Mouse (Mus musculus) thymus, postnatal 25 days (tissue): Measurements from ENCODE around the gene Usp33.

ENCODE experiments used
- DNase-seq: peaks from one replicate; pipeline ENCODE4 v3.0.0; 2022

Gene Usp33

GRCm38 (mm10) chr3:152342961-152343517 is 3.2 kb upstream of the Usp33 start:
- no peak for DNase-seq

- peak; percentile 35 for DNase-seq
These were observed 409 bp downstream of the Usp33 start for GRCm38 (mm10) chr3:152346633-152347141.

- no peak for DNase-seq
These were observed 949 bp downstream of the Usp33 start for GRCm38 (mm10) chr3:152347227-152347626.

GRCm38 (mm10) chr3:152348011-152348830 is 1.9 kb downstream of the Usp33 start:
- DNase-seq = no peak

GRCm38 (mm10) chr3:152350431-152350830 is 4.2 kb downstream of the Usp33 start:
- DNase-seq = no peak

GRCm38 (mm10) chr3:152350966-152351365 is 4.7 kb downstream of the Usp33 start:
- no peak for DNase-seq

GRCm38 (mm10) chr3:152352289-152352688 is 6.0 kb downstream of the Usp33 start:
- DNase-seq = no peak

- no peak for DNase-seq
These were observed 7.3 kb downstream of the Usp33 start for GRCm38 (mm10) chr3:152353434-152354177.

- peak; percentile 16 for DNase-seq
These were observed 9.1 kb downstream of the Usp33 start for GRCm38 (mm10) chr3:152355361-152355760.

- DNase-seq = no peak
These were observed 10.5 kb downstream of the Usp33 start for GRCm38 (mm10) chr3:152356751-152357150.

GRCm38 (mm10) chr3:152359151-152359550 is 12.9 kb downstream of the Usp33 start:
- no peak for DNase-seq

- DNase-seq = no peak
These were observed 17.9 kb downstream of the Usp33 start for GRCm38 (mm10) chr3:152364181-152364580.

- no peak for DNase-seq
These were observed 29.8 kb downstream of the Usp33 start for GRCm38 (mm10) chr3:152376063-152376462.

GRCm38 (mm10) chr3:152384106-152384505 is 37.8 kb downstream of the Usp33 start:
- DNase-seq = no peak

GRCm38 (mm10) chr3:152395350-152396277 is 49.3 kb downstream of the Usp33 start, which contains the start of gene Zzz3:
Gene Zzz3 (plus strand): TSS chr3:152395473.
- peak; percentile 89 for DNase-seq

GRCm38 (mm10) chr3:152396278-152396987 is 50.2 kb downstream of the Usp33 start:
- peak; percentile 99 for DNase-seq

- no peak for DNase-seq
These were observed 50.7 kb downstream of the Usp33 start for GRCm38 (mm10) chr3:152396988-152397314.

GRCm38 (mm10) chr3:152397335-152397940 is 51.2 kb downstream of the Usp33 start:
- DNase-seq = no peak

GRCm38 (mm10) chr3:152400441-152400840 is 54.2 kb downstream of the Usp33 start:
- DNase-seq = no peak

GRCm38 (mm10) chr3:152400875-152401274 is 54.6 kb downstream of the Usp33 start:
- no peak for DNase-seq

GRCm38 (mm10) chr3:152401964-152402670 is 55.8 kb downstream of the Usp33 start:
- DNase-seq = no peak
